Mouse (Mus musculus) CD4-positive, CD25-positive, alpha-beta regulatory T cell, adult 2 months (primary cell): ENCODE measurements around the gene Gnptg.

Experiments used
- DNase-seq: peaks from one replicate; pipeline ENCODE4 v3.0.0-alpha.2; 2012; ENCODE audit warnings: low read depth, low spot score

The Gnptg gene

GRCm38 (mm10) chr17:25239695-25240636 is at the start of gene Gnptg, which contains the start of gene Tsr3:
Gene Gnptg, minus strand, starts transcription at chr17:25240124.
Gene Tsr3, plus strand, starts transcription at chr17:25240170.
- DNase-seq = peak; percentile 92

GRCm38 (mm10) chr17:25288842-25289241 is 48.9 kb upstream of the Gnptg start:
- DNase-seq = peak; percentile 69

GRCm38 (mm10) chr17:25285033-25285432 is 45.1 kb upstream of the Gnptg start:
- peak; percentile 90 for DNase-seq

DNA sequence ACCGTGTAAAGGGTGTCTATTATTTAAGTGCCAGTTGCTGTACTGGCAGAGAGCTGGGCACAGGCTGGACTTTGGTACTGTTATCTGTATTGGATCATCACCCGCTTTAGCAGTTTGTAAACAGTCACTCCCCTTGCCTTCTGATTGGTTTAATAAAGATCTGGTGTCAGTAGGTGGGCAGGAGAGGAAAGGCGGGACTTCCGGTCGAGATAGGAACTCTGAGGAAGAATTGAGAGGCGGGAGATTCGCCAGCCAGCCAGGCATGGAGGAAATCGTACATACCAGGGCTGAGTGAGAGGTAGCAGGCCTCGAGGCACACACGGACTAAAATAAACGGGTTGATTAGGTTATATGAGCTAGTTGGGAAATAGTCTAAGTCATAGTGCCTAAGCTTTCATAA is 42.2 kb upstream of the Gnptg start:
- peak; percentile 74 for DNase-seq

- DNase-seq = no peak
Observed at GRCm38 (mm10) chr17:25275833-25276232, 35.9 kb upstream of the Gnptg start.

- no peak for DNase-seq
Observed at GRCm38 (mm10) chr17:25274571-25275346, 34.8 kb upstream of the Gnptg start, which contains the start of gene Ube2i. Gene Ube2i, minus strand, starts transcription at chr17:25274622.

DNA sequence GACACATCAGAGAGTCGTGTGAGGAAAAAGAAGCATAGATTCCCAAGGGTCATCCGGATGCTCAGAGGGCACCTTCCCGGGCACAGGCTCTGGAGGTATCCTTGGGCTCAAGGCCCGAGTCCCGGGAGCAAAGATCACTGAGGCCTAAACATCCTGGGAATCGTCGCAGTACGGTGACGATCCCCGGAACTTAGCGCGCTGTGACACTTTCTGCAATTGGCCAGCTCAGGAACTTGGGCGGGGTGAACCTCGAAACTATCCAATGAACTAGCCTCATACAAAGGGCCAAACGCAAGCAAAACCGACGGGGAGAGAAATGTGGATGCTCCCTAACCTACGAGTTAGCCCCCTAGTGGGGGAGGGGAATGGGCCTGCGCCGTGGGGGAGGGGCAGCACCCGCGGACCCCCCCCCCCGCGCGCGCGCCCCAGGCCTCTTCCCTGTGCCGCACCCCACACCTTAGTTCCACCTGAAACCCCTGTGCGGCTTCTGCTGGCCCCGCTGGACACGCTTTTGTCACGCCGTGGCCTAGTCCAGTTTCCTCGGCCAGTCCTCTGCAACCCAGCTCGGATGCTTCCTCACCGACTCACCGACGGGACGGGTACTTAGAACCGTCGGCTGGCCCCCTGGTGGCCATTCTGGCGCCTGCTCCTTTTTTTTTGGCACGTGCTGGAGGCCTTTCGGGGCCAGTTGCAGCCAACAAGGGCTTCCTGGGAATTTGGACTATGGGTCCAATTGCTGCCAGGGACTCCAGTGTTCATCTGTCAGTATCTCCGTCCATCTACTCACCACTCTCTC is 34.0 kb upstream of the Gnptg start:
- DNase-seq = peak; percentile 97

DNA sequence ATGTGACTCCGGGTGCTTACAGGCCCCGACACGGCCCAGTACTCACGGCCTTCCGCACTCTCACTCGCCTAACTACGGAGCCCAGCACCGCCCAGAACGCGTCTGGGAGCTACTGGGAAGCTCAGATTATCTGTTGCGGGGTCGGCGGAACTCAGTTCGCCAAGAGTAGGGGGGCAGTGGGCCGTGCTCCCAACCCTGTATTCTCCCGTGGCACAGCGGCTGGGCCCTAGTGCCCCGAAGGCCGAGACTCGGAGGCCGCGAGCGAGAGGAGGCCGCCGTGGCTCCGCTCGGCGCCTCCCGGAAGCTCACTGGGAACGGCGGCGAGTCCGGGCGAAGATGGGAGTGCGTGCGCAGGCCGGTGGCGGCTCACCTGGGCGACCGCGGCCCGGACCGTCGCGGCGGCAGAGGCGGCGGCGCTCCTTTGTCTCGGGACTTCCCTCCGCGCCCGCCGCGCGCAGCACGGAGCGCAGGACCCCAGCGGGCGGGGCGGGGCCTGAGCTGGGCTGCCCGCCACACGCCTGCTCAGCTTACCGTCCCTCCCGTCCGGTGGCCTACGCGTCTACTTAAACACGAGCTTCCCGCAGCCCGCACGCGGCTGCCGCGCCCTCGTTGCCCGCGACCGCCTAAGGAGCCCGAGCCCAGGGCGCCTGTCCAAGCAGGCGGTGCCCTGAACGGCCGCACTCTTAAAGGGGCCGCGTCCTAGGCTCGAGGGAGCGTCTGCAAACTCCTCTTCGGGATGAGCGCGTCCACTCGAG is 33.2 kb upstream of the Gnptg start:
- DNase-seq = peak; percentile 93

GRCm38 (mm10) chr17:25272326-25272725 is 32.4 kb upstream of the Gnptg start:
- peak; percentile 38 for DNase-seq

DNA sequence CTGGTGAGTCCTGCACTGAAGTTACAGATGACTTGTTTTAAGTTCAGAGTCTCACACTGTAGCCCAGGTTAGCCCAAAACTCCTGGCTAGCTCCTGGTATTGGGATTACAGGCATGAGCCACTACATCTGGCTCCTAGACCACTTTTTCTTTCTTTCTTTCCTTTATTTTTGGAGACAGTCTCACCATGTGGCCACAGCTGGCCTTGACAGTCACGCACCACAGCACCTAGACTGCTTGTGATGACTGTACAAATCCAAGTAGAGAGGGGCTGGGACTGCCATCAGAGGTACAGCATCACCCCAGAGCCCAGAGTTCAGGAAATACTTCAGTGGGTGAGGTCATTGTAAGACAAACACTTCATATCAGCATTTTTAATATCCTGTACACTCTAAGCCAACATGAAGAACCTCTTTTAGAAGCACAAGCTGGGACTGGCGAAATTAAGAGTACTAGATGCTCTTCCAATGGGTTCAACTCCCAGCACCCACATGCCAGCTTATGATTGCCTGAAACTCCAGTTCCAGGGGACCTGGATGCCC is 30.9 kb upstream of the Gnptg start:
- DNase-seq = no peak

DNA sequence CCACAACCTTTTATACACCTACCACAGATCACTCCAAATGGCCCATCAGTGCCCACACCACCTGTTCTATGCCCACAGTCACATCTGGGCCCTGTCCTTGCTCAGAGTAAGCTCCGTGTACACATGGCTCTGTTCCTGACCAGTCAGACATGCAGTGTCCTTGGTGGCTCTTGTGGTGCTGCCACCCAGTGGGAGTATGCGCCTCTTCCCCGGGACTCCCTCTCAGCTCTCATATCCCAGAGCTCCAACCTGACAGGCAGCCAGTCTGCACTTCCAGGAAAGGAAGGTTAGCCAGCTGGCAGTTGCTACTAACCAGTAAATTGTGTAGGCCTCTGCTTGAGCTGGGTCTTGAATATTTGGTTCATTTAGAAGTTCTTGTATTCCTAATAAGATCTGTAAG is 24.5 kb upstream of the Gnptg start:
- no peak for DNase-seq

DNA sequence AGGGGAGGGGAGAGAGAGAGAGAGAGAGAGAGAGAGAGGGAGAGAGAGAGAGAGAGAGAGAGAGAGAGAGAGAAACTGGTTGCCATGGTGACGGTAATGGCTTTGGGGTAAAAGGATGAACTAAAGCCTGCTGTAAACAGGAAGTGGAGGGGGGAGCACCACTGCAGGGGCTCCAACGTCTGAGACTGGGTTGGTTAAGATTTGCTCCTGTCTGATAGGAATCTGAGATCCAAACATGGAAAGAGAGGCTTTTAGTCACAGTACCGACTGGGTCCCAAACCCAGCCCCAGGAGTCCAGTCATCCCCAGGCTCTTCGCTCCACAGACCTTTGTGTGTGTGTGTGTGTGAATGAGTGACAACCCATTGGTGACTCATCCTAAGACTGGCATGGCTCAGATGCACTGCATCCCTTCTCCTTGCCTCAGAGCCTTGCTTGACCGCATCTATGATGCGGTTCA is 17.9 kb upstream of the Gnptg start:
- DNase-seq = peak; percentile 77

- DNase-seq = peak; percentile 43
Observed at GRCm38 (mm10) chr17:25256140-25256754, 16.3 kb upstream of the Gnptg start, which contains the start of gene Baiap3. Gene Baiap3, minus strand, starts transcription at chr17:25256364.

DNA sequence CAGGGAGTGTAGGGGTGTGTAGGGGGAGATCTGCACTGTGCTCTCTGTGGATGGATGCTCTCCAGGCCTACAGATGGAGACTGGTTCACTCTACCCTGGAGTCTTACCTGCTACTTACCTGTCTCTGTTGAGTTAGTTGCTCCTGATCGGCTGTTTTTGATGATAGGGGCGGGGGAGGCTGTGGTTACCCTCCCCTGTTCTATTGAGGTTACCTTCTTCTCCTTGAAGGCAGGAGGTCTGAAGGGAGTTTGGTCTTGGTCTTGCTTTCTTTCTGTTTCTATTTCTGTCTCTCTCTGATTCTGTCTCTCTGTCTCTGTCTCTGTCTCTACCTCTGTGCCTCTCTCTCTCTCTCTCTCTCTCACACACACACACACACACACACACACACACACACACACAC is 15.2 kb upstream of the Gnptg start:
- DNase-seq = peak; percentile 35

- no peak for DNase-seq
Observed at GRCm38 (mm10) chr17:25253760-25254159, 13.8 kb upstream of the Gnptg start.

GRCm38 (mm10) chr17:25252643-25253042 is 12.7 kb upstream of the Gnptg start:
- no peak for DNase-seq

- no peak for DNase-seq
Observed at GRCm38 (mm10) chr17:25250181-25250835, 10.4 kb upstream of the Gnptg start.

GRCm38 (mm10) chr17:25248033-25248750 is 8.3 kb upstream of the Gnptg start:
- peak; percentile 44 for DNase-seq

DNA sequence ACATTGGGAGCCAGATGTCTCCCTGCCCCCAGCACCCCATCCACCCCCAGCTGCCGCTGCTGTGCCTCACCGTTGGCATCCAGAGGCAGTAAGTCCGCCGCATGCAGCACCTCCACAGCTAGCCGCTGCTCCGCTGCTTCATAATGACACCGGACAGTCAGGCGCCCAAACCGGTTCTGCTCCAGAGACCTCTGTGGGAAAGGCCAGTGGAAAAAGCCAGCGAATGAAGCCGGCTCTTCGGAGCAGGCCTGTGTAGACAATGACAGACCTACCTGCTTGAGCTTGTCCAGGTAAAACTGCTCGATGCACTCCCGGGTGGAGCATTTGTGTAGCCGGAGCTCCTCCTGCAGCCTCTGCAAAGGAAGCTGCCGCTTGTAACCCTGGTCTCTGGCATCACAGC is 4.3 kb upstream of the Gnptg start:
- no peak for DNase-seq
